Comparison of ENCODE assay signal across 8 mouse cellular contexts in genomic region chr12:87389231-87389630, GRCm38 (mm10). TPM values are rescaled to one million over a fixed set of nuclear protein-coding genes. Genes with fewer than 3 reads are reported as not detected.
DNase-seq lines count a peak whose midpoint lies in the region; ATAC-seq and TF ChIP-seq lines count a peak whose summit lies in the region.
"Had no signal": no experiment of that assay in that cellular context is flagged by ENCODE, and none has a peak within 500 bp of the region (broad histone marks: within the 10 kb centered on the region; RNA-seq: fewer than 3 reads in every experiment).

No protein-coding gene starts in this region.

- no peak overlapping the region for H3ac ChIP-seq in myocyte (ENCODE audit: control insufficient read depth, insufficient read length)

- peaks cover 18% of the 10 kb centered on the region for H3K4me1 ChIP-seq in kidney, embryonic 16.5 days (ENCODE audit: insufficient read depth, low read length)
- H3K4me1 ChIP-seq in embryonic fibroblast, embryonic 13.5 days (ENCODE audit: control insufficient read depth, insufficient read depth, low read length) = peaks cover 4% of the 10 kb centered on the region
- H3K4me1 ChIP-seq in hindbrain, embryonic 15.5 days (replicated peaks) = peaks cover 16% of the 10 kb centered on the region

- no peak for ATAC-seq in kidney, embryonic 16.5 days (ENCODE audit: low FRiP score, low TSS enrichment)
- ATAC-seq in hindbrain, embryonic 15.5 days (ENCODE audit: low FRiP score, low read depth) = no peak

- H3K27me3 ChIP-seq in kidney, embryonic 16.5 days (ENCODE audit: insufficient read depth, low read length) = no peaks in the 10 kb centered on the region
- no peaks in the 10 kb centered on the region for H3K27me3 ChIP-seq in hindbrain, embryonic 15.5 days
- no peaks in the 10 kb centered on the region for H3K27me3 ChIP-seq in myocyte (ENCODE audit: control insufficient read depth, insufficient read depth, insufficient read length)

- WGBS in kidney, embryonic 16.5 days = 61% methylated on average over 3 of the region's 3 CpGs
- 75% methylated on average over 3 of the region's 3 CpGs for WGBS in hindbrain, embryonic 15.5 days

- TF ChIP-seq POLR2A in embryonic fibroblast, embryonic 13.5 days (IDR thresholded peaks at IDR 0.05; ENCODE audit: low read depth, low read length) = no peak
- no peak for TF ChIP-seq POLR2A in myocyte (IDR thresholded peaks at IDR 0.05; ENCODE audit: insufficient read length, low read depth)

- H3K36me3 ChIP-seq in kidney, embryonic 16.5 days (ENCODE audit: insufficient read depth, low read length) = no peaks in the 10 kb centered on the region
- no peaks in the 10 kb centered on the region for H3K36me3 ChIP-seq in hindbrain, embryonic 15.5 days
- no peaks in the 10 kb centered on the region for H3K36me3 ChIP-seq in myocyte (ENCODE audit: control insufficient read depth, insufficient read depth)

- H3K4me3 ChIP-seq in kidney, embryonic 16.5 days (ENCODE audit: low read length) = peak overlapping the region; percentile 80; the same call in 1 of the 2 replicates
- H3K4me3 ChIP-seq in embryonic fibroblast, embryonic 13.5 days (ENCODE audit: insufficient read depth, low read length) = no peak overlapping the region
- no peak overlapping the region for H3K4me3 ChIP-seq in hindbrain, embryonic 15.5 days
- H3K4me3 ChIP-seq in myocyte = peak overlapping the region; percentile 78

- H3K4me2 ChIP-seq in kidney, embryonic 16.5 days (replicated peaks; ENCODE audit: low read depth, low read length) = peak overlapping the region; percentile 59; the same call in 1 of the 2 replicates
- H3K4me2 ChIP-seq in hindbrain, embryonic 15.5 days = peak overlapping the region; percentile 96
- H3K4me2 ChIP-seq in myocyte (ENCODE audit: low read depth) = no peak overlapping the region

- H3K79me2 ChIP-seq in myocyte (ENCODE audit: control insufficient read depth, insufficient read depth) = peaks cover 34% of the 10 kb centered on the region

- no peak for DNase-seq in kidney, postnatal 4 days
- no peak for DNase-seq in ovary, adult 18-20 months (ENCODE audit: low spot score)
- DNase-seq in retina, embryonic 14.5 days (ENCODE audit: low spot score) = no peak
- DNase-seq: gastrocnemius, postnatal 14 days had no signal

- no peak overlapping the region; the same call in 1 of the 2 replicates for H3K27ac ChIP-seq in kidney, embryonic 16.5 days (ENCODE audit: low read length)
- H3K27ac ChIP-seq in embryonic fibroblast, embryonic 13.5 days (ENCODE audit: insufficient read depth, low read length) = peak overlapping the region; percentile 10; the same call in 1 of the 2 replicates
- 0 out of 2 replicates have a peak overlapping the region, but pooled peaks have one; percentile 85 for H3K27ac ChIP-seq in hindbrain, embryonic 15.5 days (replicated peaks)

- H3K9me3 ChIP-seq in kidney, embryonic 16.5 days (ENCODE audit: low read length) = no peaks in the 10 kb centered on the region
- H3K9me3 ChIP-seq in hindbrain, embryonic 15.5 days = no peaks in the 10 kb centered on the region

- no peak overlapping the region for H3K9ac ChIP-seq in kidney, embryonic 16.5 days (replicated peaks; ENCODE audit: low read length)
- H3K9ac ChIP-seq in hindbrain, embryonic 15.5 days = no peak overlapping the region

- TF ChIP-seq CTCF in embryonic fibroblast, embryonic 13.5 days (IDR thresholded peaks at IDR 0.05; ENCODE audit: borderline replicate concordance, insufficient read depth, low read length) = no peak

TF ChIP-seq in myocyte, 11 proteins besides CTCF, POLR2A, EP300 and RAD21:
- no peak for TF ChIP-seq USF1 (IDR thresholded peaks at IDR 0.05; ENCODE audit: low read depth)
- no peak for TF ChIP-seq E2F4 (IDR thresholded peaks at IDR 0.05; ENCODE audit: insufficient read depth)
- TF ChIP-seq REST (IDR thresholded peaks at IDR 0.05; ENCODE audit: insufficient read depth, insufficient read length) = no peak
- TF ChIP-seq MAX (IDR thresholded peaks at IDR 0.05; ENCODE audit: low read depth) = no peak
- TF ChIP-seq TCF3 (IDR thresholded peaks at IDR 0.05; ENCODE audit: insufficient read length, low read depth) = no peak

RNA-seq across cellular contexts. Expression of gene Sptlc2, which starts 1.1 kb away (rescaled TPM):
- polyA plus RNA-seq in kidney, embryonic 16.5 days (2015; fragmentation: Nextera tagmentation; extraction: Ambion mirVana) = 84.9 and 86.9 TPM in 2 replicates
- polyA plus RNA-seq in embryonic fibroblast, embryonic 13.5 days (2011; ENCODE audit: insufficient read length, low read depth, missing spikeins) = 125 and 133 TPM in 2 replicates
- 57.6 and 63.6 TPM in 2 replicates for polyA plus RNA-seq in hindbrain, embryonic 15.5 days (2015; fragmentation: Nextera tagmentation; extraction: Ambion mirVana)
- polyA plus RNA-seq in myocyte (2012; fragmentation: generic; extraction: Trizol) = 43.4 TPM

RNA-seq across cellular contexts. Expression of gene Slirp, which starts 54.5 kb away (rescaled TPM):
- 252 and 265 TPM in 2 replicates for polyA plus RNA-seq in kidney, embryonic 16.5 days (2015; fragmentation: Nextera tagmentation; extraction: Ambion mirVana)
- polyA plus RNA-seq in embryonic fibroblast, embryonic 13.5 days (2011; ENCODE audit: insufficient read length, low read depth, missing spikeins) = 175 and 177 TPM in 2 replicates
- 242 and 258 TPM in 2 replicates for polyA plus RNA-seq in hindbrain, embryonic 15.5 days (2015; fragmentation: Nextera tagmentation; extraction: Ambion mirVana)
- polyA plus RNA-seq in myocyte (2012; fragmentation: generic; extraction: Trizol) = 101 TPM

RNA-seq across cellular contexts. Expression of gene Alkbh1, which starts 54.6 kb away (rescaled TPM):
- 59.8 and 63.9 TPM in 2 replicates for polyA plus RNA-seq in kidney, embryonic 16.5 days (2015; fragmentation: Nextera tagmentation; extraction: Ambion mirVana)
- 34.5 and 35.3 TPM in 2 replicates for polyA plus RNA-seq in embryonic fibroblast, embryonic 13.5 days (2011; ENCODE audit: insufficient read length, low read depth, missing spikeins)
- polyA plus RNA-seq in hindbrain, embryonic 15.5 days (2015; fragmentation: Nextera tagmentation; extraction: Ambion mirVana) = 36.6 and 37.5 TPM in 2 replicates
- polyA plus RNA-seq in myocyte (2012; fragmentation: generic; extraction: Trizol) = 9.3 TPM

Comparison
In these comparisons a context has a peak if more than half of its experiments do, and no peak if none do; other contexts are left out.
1. H3K4me3 ChIP-seq: peak in kidney, embryonic 16.5 days (single experiment) and myocyte (single experiment); none in embryonic fibroblast, embryonic 13.5 days (single experiment) and hindbrain, embryonic 15.5 days (single experiment).